Mouse (Mus musculus): ENCODE measurements around the gene Kdm4c.

DNA sequence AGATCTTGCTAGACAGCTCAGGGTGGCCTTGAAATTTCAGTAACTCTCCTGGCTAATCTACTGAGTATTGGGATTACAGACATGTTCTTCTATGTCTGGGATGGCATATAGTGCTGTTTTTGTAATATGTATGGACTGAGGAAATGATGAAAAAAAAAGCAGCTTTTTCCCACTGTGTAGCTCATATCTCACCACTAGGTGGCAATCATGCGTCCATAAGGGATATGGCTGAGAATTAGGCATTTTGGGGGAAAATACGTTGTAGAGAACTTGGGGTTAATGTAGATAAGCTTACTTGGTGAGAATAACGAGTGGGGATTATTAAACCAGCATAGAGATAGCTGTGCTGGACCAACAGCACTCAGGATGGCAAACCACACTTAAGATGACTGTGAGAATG is 19.9 kb upstream of the Kdm4c start:
- TF ChIP-seq CTCF (IDR thresholded peaks at IDR 0.05; ENCODE audit: borderline replicate concordance, extremely low read depth, insufficient read depth, insufficient read length) (peak; percentile 43; the same call in 1 of the 2 replicates), POLR2A (IDR thresholded peaks at IDR 0.05; ENCODE audit: borderline replicate concordance, extremely low read depth, insufficient read depth, insufficient read length, poor library complexity, severe bottlenecking) (no peak)
